Mouse (Mus musculus): Measurements from ENCODE around the gene Rbfox2.

DNA sequence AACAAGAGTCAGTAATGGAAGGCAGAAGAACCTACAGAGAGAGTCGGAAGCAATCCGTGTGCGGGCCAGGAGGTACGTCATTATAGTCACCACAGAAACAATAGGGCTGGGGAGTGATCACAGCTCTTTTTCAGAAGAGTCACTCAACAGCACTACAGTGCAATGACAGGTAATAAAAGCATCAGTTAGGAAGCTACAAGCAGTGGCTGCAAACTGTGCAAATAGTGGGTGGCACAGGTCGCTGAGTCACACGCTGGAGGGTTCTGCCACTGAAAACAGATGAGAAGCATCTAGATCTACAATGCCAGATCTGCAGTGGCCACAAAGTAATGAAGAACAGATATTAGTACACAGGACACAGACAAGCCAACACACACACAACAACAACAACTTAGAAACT lies 32.9 kb downstream of the Rbfox2 start:
- TF ChIP-seq CTCF (conservative IDR thresholded peaks at IDR 0.05; ENCODE audit: low read length), result no peak
- no peak for TF ChIP-seq POU5F1 (IDR thresholded peaks at IDR 0.05; ENCODE audit: borderline replicate concordance, low read length)
- no peak for TF ChIP-seq NANOG (IDR thresholded peaks at IDR 0.05; ENCODE audit: borderline replicate concordance, low read length)

Data from E14TG2a.4 (cell line).